Mouse (Mus musculus): Measurements from ENCODE around the gene Mea1.

- TF ChIP-seq CTCF (IDR thresholded peaks at IDR 0.05; ENCODE audit: low read depth, low read length) = no peak
- TF ChIP-seq POLR2A (IDR thresholded peaks at IDR 0.05; ENCODE audit: insufficient read depth, low read length) = no peak
Observed at GRCm38 (mm10) chr17:46651292-46651691, 27.3 kb upstream of the Mea1 start.

Data from ES-Bruce4 (cell line).